Mouse (Mus musculus) brain, embryonic 18.5 days (tissue): Measurements from ENCODE around the gene Olfr434.
"Not testable (repeated sequence)": the region's sequence is repeated elsewhere in the genome, so short reads cannot be mapped to it uniquely, and the experiment has no call there.

ENCODE experiments used
- DNase-seq: peaks from one replicate; pipeline ENCODE4 v3.0.0-alpha.2; 2012; ENCODE audit warnings: low read depth, low spot score

The Olfr434 gene

DNA sequence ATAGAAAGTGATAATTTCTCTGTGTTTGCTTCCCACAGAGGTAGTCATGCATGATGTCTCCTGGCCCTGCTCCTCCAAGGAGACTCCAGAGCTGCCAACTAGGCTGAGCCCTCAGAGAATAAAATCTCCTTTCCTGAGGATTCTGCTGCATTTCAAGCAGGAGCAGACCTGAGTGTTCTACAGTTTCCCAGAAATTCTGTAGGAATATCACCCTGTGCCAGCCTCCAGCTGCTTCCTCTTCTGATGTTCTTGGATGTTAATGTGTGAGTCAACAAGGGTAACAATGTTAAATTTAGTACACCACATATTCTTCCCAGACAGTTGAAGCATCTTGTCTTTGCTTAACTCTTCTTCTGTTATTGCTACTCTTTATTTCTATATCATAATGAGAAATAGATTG lies at the start of gene Olfr434:
Gene Olfr434 (plus strand): TSS at position 149 of the 400 bp plus-strand sequence.
- not testable (repeated sequence) for DNase-seq

GRCm38 (mm10) chr6:43167246-43167645 lies 45.6 kb upstream of the Olfr434 start:
- DNase-seq: no peak

GRCm38 (mm10) chr6:43171840-43172239 lies 41.0 kb upstream of the Olfr434 start, which contains the start of gene Olfr13:
Gene Olfr13, plus strand, starts transcription at chr6:43172140.
- no peak for DNase-seq

DNA sequence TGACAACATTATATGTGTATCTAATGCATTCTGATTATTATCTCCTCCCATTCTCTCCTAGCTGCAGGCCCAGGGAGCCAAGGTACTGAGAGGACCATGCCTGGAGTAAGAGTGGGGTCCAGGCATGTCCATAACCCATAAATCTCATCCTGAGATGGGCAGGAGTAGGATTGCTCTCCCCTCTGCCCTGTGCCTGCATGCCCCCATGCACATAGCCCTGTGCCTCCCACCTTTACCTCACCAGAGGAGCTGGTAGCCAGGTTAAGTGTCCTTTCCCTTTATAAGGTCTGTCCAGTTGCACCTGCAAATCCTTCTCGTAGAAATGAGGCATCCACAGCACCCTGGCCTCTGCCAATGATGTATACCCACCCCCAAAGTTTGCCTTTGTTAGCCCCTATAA lies 34.7 kb upstream of the Olfr434 start:
- no peak for DNase-seq

- DNase-seq: no peak
Observed at GRCm38 (mm10) chr6:43178584-43179501, 34.0 kb upstream of the Olfr434 start.

GRCm38 (mm10) chr6:43190986-43191385 lies 21.8 kb upstream of the Olfr434 start:
- no peak for DNase-seq

DNA sequence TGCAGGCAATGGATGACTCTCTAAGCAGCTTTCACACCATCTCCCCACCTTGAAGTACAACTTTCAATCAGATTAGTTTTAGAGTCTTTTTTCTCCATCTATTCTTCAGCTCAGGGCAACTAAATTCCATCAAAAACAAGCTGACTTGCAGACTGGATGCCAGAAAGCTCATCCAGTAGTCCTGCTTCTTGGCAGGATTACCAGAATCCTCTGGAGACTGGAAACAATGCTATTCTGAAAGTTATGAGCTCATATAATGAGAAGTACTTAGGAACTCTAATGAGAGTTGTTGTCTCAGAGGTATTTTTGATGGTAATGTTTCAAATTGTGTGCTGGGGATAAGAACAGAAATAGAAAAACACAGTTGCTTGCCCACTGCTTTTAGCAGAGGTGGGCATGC lies 16.0 kb upstream of the Olfr434 start, which contains the start of gene Olfr435:
Gene Olfr435 (plus strand): TSS at position 366 of the 400 bp plus-strand sequence.
- DNase-seq: no peak

DNA sequence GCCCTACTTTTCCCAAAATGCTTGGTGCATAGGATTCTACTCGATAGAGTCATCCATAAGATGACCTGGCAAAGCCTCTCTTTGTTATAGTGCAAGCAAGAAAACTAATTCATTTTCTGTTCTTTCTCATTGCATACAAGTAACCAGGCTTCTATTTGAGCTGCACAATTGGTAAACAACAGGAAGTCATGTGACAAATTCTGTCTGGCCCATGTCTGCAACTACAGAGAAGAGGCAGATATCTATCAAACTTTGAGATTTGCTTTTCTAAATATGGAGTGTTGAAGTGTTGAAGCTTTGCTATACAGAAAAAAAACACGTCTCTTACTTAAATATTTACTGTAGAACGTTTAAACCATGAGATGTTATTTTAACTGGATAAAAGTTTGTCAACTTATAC lies 14.7 kb upstream of the Olfr434 start:
- no peak for DNase-seq

DNA sequence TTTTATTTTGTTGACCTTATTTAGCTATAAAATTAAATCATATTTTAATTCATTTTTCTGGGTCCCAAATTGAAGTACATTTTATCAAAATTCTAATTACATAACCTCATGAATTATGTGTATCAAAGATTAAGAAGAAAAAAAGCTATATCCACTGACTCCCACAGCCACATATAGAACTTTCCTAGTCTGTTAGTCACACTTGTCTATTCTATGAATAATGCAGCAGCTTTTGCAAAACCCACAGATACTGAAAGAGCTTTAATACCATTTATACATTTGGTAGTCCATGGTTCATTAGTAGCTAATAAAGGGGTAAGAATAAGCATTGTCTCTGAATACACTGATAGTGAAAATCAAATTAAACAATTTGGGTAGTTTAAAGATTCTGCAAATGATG lies 10.0 kb upstream of the Olfr434 start:
- no peak for DNase-seq

GRCm38 (mm10) chr6:43205355-43205754 lies 7.5 kb upstream of the Olfr434 start:
- DNase-seq: no peak

DNA sequence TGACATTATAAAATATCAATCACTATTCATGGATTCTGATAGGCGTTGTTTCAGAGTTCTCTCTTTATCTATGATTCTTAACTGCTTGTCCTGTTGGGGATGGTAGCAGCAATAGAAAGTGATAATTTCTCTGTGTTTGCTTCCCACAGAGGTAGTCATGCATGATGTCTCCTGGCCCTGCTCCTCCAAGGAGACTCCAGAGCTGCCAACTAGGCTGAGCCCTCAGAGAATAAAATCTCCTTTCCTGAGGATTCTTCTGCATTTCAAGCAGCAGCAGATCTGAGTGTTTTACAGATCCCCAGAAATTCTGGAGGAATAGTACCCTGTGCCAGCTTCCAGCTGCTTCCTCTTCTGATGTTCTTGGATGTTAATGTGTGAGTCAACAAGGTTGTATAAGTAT lies 18.4 kb downstream of the Olfr434 start, which contains the start of gene Olfr47:
Gene Olfr47 (plus strand): TSS at position 275 of the 400 bp plus-strand sequence.
- not testable (repeated sequence) for DNase-seq

DNA sequence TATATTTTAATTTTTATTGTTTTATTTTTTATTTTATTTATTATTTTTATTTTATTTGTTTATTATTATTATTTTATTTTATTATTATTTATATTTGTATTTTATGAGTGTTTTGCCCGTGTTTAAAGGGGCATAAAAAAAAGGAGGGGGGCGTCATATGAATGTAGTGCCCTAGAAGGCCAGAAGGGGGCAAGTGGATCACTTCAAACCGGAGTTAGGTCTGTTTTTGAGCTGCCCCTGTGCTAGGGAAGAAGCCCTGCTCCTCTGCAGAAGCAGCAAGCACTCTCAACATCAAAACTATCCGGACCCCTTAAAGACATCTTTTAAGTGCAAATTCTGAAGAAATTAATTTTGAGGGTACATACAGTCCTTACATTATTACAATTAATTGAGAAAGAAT lies 29.2 kb downstream of the Olfr434 start:
- DNase-seq: no peak

GRCm38 (mm10) chr6:43247396-43247795 lies 34.6 kb downstream of the Olfr434 start:
- DNase-seq: no peak

GRCm38 (mm10) chr6:43252994-43253393 lies 40.2 kb downstream of the Olfr434 start:
- DNase-seq: no peak

GRCm38 (mm10) chr6:43254193-43254926 lies 41.5 kb downstream of the Olfr434 start:
- DNase-seq: no peak

DNA sequence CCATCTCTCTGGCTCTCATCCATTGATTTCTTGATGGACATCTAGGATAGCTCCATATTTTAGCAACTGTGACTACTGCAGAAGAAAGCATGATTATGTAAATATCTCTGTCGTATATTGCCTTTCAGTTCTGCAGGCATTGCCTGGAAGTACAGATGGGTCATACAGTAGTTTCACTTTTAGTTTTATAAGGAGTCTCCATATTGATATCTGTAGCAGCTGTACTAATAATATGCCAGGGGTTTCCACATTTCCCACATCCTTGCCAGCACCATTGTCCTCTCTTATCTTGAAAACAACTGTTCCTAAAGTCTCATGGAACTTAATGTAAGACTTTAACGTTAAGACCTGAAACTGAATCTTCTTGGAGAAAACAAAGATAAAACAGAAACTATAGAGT lies 47.9 kb downstream of the Olfr434 start:
- DNase-seq: no peak

DNA sequence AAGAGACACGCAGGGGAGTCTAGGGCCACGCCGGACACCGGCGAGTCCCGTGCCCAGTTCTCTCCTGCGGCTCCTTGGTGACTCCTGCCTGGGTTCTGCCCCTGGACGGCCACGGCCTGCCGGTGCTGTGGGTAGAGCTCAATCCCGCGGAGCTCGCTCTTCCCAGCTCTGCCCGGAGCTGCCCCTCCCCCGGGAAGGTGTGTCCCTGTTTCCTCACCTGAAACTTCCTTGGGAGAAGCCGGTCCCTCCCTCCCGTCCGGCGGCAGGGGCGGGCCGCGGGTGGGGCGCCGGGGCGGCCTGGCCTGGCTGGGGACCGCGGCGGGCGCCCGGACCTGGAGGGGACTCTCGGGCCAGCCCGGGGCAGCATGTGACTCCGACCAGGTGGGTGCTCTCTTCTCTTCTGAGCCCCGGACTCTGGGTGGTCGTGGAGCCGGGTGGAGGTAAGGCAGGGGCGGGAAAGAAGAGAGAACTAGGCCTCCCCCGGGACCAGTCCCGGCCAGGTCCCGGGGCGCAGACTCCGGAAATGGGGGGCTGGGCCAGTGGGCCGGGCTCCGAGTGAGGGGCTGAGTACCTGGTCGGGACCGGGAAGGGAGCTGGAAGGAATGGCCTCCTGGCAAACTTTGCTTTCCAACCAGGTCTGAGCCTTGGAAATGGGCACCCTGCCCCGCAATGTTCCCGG lies 52.7 kb downstream of the Olfr434 start, which contains the start of gene Arhgef5:
Gene Arhgef5 (plus strand): TSS at position 220 of the 679 bp plus-strand sequence.
- DNase-seq: no peak

GRCm38 (mm10) chr6:43266356-43266755 lies 53.5 kb downstream of the Olfr434 start:
- no peak for DNase-seq
